Mouse (Mus musculus) inflammation-experienced regulatory T-cells, adult 6 months (primary cell): Measurements from ENCODE around the gene Zfp607a. TPM values are rescaled to one million over a fixed set of nuclear protein-coding genes. Genes with fewer than 3 reads are reported as not detected.
A peak's percentile ranks its signal among the peaks of the same experiment; 100 is the strongest.
"Not testable (repeated sequence)": the region's sequence is repeated elsewhere in the genome, so short reads cannot be mapped to it uniquely, and the experiment has no call there.

Experiments
- ATAC-seq: one replicate; pipeline ENCODE4 v1.8.0; 2017
- polyA plus RNA-seq, 3 experiments: library from polyadenylated mRNA; unstranded; fragments of 100-300 nt; shearing (Covaris generic); gene quantifications; one replicate each; pipeline ENCODE4 v1.2.1; 2017

The Zfp607a gene
- 10 to 100 TPM in 1 of 3 experiments, 1 to 10 TPM in 2; 5.8 to 11.0 (median 8.7) TPM for polyA plus RNA-seq

- ATAC-seq: no peak
These were observed at the start of gene Zfp607a for GRCm38 (mm10) chr7:27857227-27857626. Zfp607a (plus strand) TSS chr7:27857527.

- no peak for ATAC-seq
These were observed 38.7 kb upstream of the Zfp607a start for GRCm38 (mm10) chr7:27818526-27819110.

GRCm38 (mm10) chr7:27822611-27823010, 34.7 kb upstream of the Zfp607a start:
- ATAC-seq: no peak

GRCm38 (mm10) chr7:27834131-27834530, 23.2 kb upstream of the Zfp607a start:
- no peak for ATAC-seq

- ATAC-seq: no peak
These were observed 19.4 kb upstream of the Zfp607a start for GRCm38 (mm10) chr7:27837896-27838295.

- ATAC-seq: peak; percentile 94
These were observed 18.7 kb upstream of the Zfp607a start, which contains the start of gene Zfp59 for GRCm38 (mm10) chr7:27838323-27839249. Zfp59 (plus strand) TSS chr7:27838607.

GRCm38 (mm10) chr7:27839596-27839995, 17.7 kb upstream of the Zfp607a start:
- no peak for ATAC-seq

GRCm38 (mm10) chr7:27840104-27840503, 17.2 kb upstream of the Zfp607a start:
- no peak for ATAC-seq

GRCm38 (mm10) chr7:27859301-27860251, 2.2 kb downstream of the Zfp607a start:
- ATAC-seq: peak; percentile 27

- ATAC-seq: peak; percentile 99
These were observed 3.3 kb downstream of the Zfp607a start for GRCm38 (mm10) chr7:27860396-27861235.

- not testable (repeated sequence) for ATAC-seq
These were observed 5.3 kb downstream of the Zfp607a start for GRCm38 (mm10) chr7:27862578-27862977.

GRCm38 (mm10) chr7:27881721-27882120, 24.4 kb downstream of the Zfp607a start:
- ATAC-seq: no peak

GRCm38 (mm10) chr7:27900601-27901000, 43.3 kb downstream of the Zfp607a start:
- ATAC-seq: no peak

GRCm38 (mm10) chr7:27905061-27905848, 47.9 kb downstream of the Zfp607a start:
- ATAC-seq: no peak

GRCm38 (mm10) chr7:27910952-27911351, 53.6 kb downstream of the Zfp607a start:
- not testable (repeated sequence) for ATAC-seq

GRCm38 (mm10) chr7:27927041-27927440, 69.7 kb downstream of the Zfp607a start:
- ATAC-seq: not testable (repeated sequence)

- peak; percentile 74 for ATAC-seq
These were observed 71.7 kb downstream of the Zfp607a start, which contains the start of gene Zfp974 for GRCm38 (mm10) chr7:27928818-27929695. Zfp974 (minus strand) TSS chr7:27929460.
